Mouse (Mus musculus): Measurements from ENCODE around the gene Mns1. TPM values are rescaled to one million over a fixed set of nuclear protein-coding genes. Genes with fewer than 3 reads are reported as not detected.
A peak's percentile ranks its signal among the peaks of the same experiment; 100 is the strongest.

Mns1 gene
- polyA plus RNA-seq, 1 experiment from 2014 or later = 5.9 TPM

GRCm38 (mm10) chr9:72405882-72406638 lies 31.8 kb upstream of the Mns1 start:
- no peak overlapping the region for H3K9ac ChIP-seq (replicated peaks; ENCODE audit: low read depth)
- H3K9me3 ChIP-seq (ENCODE audit: low read length) = no peaks in the 10 kb centered on the region
- no peak overlapping the region for H3K4me3 ChIP-seq (ENCODE audit: low read depth, low read length)
- no peaks in the 10 kb centered on the region for H3K36me3 ChIP-seq (ENCODE audit: insufficient read depth, low read length)
- no peak for TF ChIP-seq EP300 (IDR thresholded peaks at IDR 0.05)
- no peak for TF ChIP-seq CTCF (IDR thresholded peaks at IDR 0.05)
- H3K27ac ChIP-seq (ENCODE audit: low read length) = no peak overlapping the region
- ATAC-seq (no peak), DNase-seq (ENCODE audit: low spot score) (no peak)
- no peaks in the 10 kb centered on the region for H3K27me3 ChIP-seq (replicated peaks; ENCODE audit: insufficient read depth, low read length)
- 78% methylated on average over 9 of the region's 9 CpGs for WGBS
- no peak overlapping the region for H3K4me2 ChIP-seq (replicated peaks; ENCODE audit: low read depth, low read length)
- H3K4me1 ChIP-seq (ENCODE audit: insufficient read depth, low read depth, low read length) = no peaks in the 10 kb centered on the region

GRCm38 (mm10) chr9:72408131-72408586 lies 29.7 kb upstream of the Mns1 start:
- H3K4me2 ChIP-seq (replicated peaks; ENCODE audit: low read depth, low read length) = peak overlapping the region; percentile 62
- H3K27me3 ChIP-seq (replicated peaks; ENCODE audit: insufficient read depth, low read length) = no peaks in the 10 kb centered on the region
- no peaks in the 10 kb centered on the region for H3K9me3 ChIP-seq (ENCODE audit: low read length)
- H3K4me1 ChIP-seq (ENCODE audit: insufficient read depth, low read depth, low read length) = no peaks in the 10 kb centered on the region
- WGBS = 10% methylated on average over 12 of the region's 12 CpGs
- H3K9ac ChIP-seq (replicated peaks; ENCODE audit: low read depth) = 0 out of 2 replicates have a peak overlapping the region, but pooled peaks have one; percentile 26
- peak overlapping the region; percentile 37 for H3K4me3 ChIP-seq (ENCODE audit: low read depth, low read length)
- DNase-seq (ENCODE audit: low spot score) (peak; percentile 86), ATAC-seq (peak; percentile 76)
- no peak overlapping the region for H3K27ac ChIP-seq (ENCODE audit: low read length)
- TF ChIP-seq EP300 (IDR thresholded peaks at IDR 0.05) = no peak
- peak; percentile 96 for TF ChIP-seq CTCF (IDR thresholded peaks at IDR 0.05)
- no peaks in the 10 kb centered on the region for H3K36me3 ChIP-seq (ENCODE audit: insufficient read depth, low read length)

GRCm38 (mm10) chr9:72409381-72410225 lies 28.2 kb upstream of the Mns1 start:
- no peak for TF ChIP-seq EP300 (IDR thresholded peaks at IDR 0.05)
- no peak for TF ChIP-seq CTCF (IDR thresholded peaks at IDR 0.05)
- H3K4me1 ChIP-seq (ENCODE audit: insufficient read depth, low read depth, low read length) = no peaks in the 10 kb centered on the region
- no peaks in the 10 kb centered on the region for H3K9me3 ChIP-seq (ENCODE audit: low read length)
- WGBS = 30% methylated on average over 15 of the region's 15 CpGs
- ATAC-seq (peak; percentile 23; the same call in 1 of the 2 replicates), DNase-seq (ENCODE audit: low spot score) (peak; percentile 14)
- no peaks in the 10 kb centered on the region for H3K27me3 ChIP-seq (replicated peaks; ENCODE audit: insufficient read depth, low read length)
- H3K36me3 ChIP-seq (ENCODE audit: insufficient read depth, low read length) = no peaks in the 10 kb centered on the region
- H3K27ac ChIP-seq (ENCODE audit: low read length) = no peak overlapping the region
- no peak overlapping the region for H3K9ac ChIP-seq (replicated peaks; ENCODE audit: low read depth)
- no peak overlapping the region for H3K4me2 ChIP-seq (replicated peaks; ENCODE audit: low read depth, low read length)
- no peak overlapping the region for H3K4me3 ChIP-seq (ENCODE audit: low read depth, low read length)

- TF ChIP-seq CTCF (IDR thresholded peaks at IDR 0.05) (peak; percentile 40), EP300 (IDR thresholded peaks at IDR 0.05) (no peak)
Measured at GRCm38 (mm10) chr9:72411746-72412145, 26.1 kb upstream of the Mns1 start.

GRCm38 (mm10) chr9:72418443-72418842 lies 19.4 kb upstream of the Mns1 start:
- no peak overlapping the region for H3K27ac ChIP-seq (ENCODE audit: low read length)
- TF ChIP-seq CTCF (IDR thresholded peaks at IDR 0.05) = no peak
- no peak for TF ChIP-seq EP300 (IDR thresholded peaks at IDR 0.05)
- no peaks in the 10 kb centered on the region for H3K27me3 ChIP-seq (replicated peaks; ENCODE audit: insufficient read depth, low read length)
- no peak for ATAC-seq
- DNase-seq (ENCODE audit: low spot score) = no peak
- H3K9me3 ChIP-seq (ENCODE audit: low read length) = no peaks in the 10 kb centered on the region
- whole genome bisulfite sequencing = 73% methylated on average over 3 of the region's 3 CpGs
- H3K36me3 ChIP-seq (ENCODE audit: insufficient read depth, low read length) = no peaks in the 10 kb centered on the region
- H3K9ac ChIP-seq (replicated peaks; ENCODE audit: low read depth) = no peak overlapping the region
- H3K4me2 ChIP-seq (replicated peaks; ENCODE audit: low read depth, low read length) = no peak overlapping the region
- H3K4me1 ChIP-seq (ENCODE audit: insufficient read depth, low read depth, low read length) = no peaks in the 10 kb centered on the region
- no peak overlapping the region for H3K4me3 ChIP-seq (ENCODE audit: low read depth, low read length)

More at GRCm38 (mm10) chr9:72411746-72412145, 26.1 kb upstream of the Mns1 start:
- no peaks in the 10 kb centered on the region for H3K36me3 ChIP-seq (ENCODE audit: insufficient read depth, low read length)
- DNase-seq (ENCODE audit: low spot score) (no peak), ATAC-seq (no peak)
- no peak overlapping the region for H3K9ac ChIP-seq (replicated peaks; ENCODE audit: low read depth)
- no peaks in the 10 kb centered on the region for H3K27me3 ChIP-seq (replicated peaks; ENCODE audit: insufficient read depth, low read length)
- H3K27ac ChIP-seq (ENCODE audit: low read length) = no peak overlapping the region
- 82% methylated on average over 2 of the region's 2 CpGs for WGBS
- H3K9me3 ChIP-seq (ENCODE audit: low read length) = no peaks in the 10 kb centered on the region
- no peaks in the 10 kb centered on the region for H3K4me1 ChIP-seq (ENCODE audit: insufficient read depth, low read depth, low read length)
- H3K4me2 ChIP-seq (replicated peaks; ENCODE audit: low read depth, low read length) = no peak overlapping the region
- no peak overlapping the region for H3K4me3 ChIP-seq (ENCODE audit: low read depth, low read length)

GRCm38 (mm10) chr9:72420490-72420889 lies 17.3 kb upstream of the Mns1 start:
- Histone ChIP-seq H3K4me2 (replicated peaks; ENCODE audit: low read depth, low read length) (no peak overlapping the region), H3K36me3 (ENCODE audit: insufficient read depth, low read length) (no peaks in the 10 kb centered on the region), H3K4me1 (ENCODE audit: insufficient read depth, low read depth, low read length) (no peaks in the 10 kb centered on the region), H3K9me3 (ENCODE audit: low read length) (no peaks in the 10 kb centered on the region), H3K27me3 (replicated peaks; ENCODE audit: insufficient read depth, low read length) (no peaks in the 10 kb centered on the region), H3K4me3 (ENCODE audit: low read depth, low read length) (no peak overlapping the region), H3K9ac (replicated peaks; ENCODE audit: low read depth) (no peak overlapping the region), H3K27ac (ENCODE audit: low read length) (no peak overlapping the region)
- TF ChIP-seq EP300 (IDR thresholded peaks at IDR 0.05) (no peak), CTCF (IDR thresholded peaks at IDR 0.05) (no peak)
- ATAC-seq (no peak), DNase-seq (ENCODE audit: low spot score) (no peak)
- WGBS = 72% methylated on average over 3 of the region's 3 CpGs

Measured in lung, postnatal 0 days (tissue).